Mouse (Mus musculus): Measurements from ENCODE around the gene Gm21988. TPM values are rescaled to one million over a fixed set of nuclear protein-coding genes. Genes with fewer than 3 reads are reported as not detected.
A peak's percentile ranks its signal among the peaks of the same experiment; 100 is the strongest.

The Gm21988 gene
- polyA plus RNA-seq, 1 experiment from 2014 or later: 10.5 TPM

- no peak for DNase-seq (ENCODE audit: low spot score)
- H3K27ac ChIP-seq (replicated peaks; ENCODE audit: low read depth, low read length): no peak overlapping the region
- ATAC-seq (ENCODE audit: insufficient number of reproducible peaks, low FRiP score, low TSS enrichment, low read depth): no peak
- peaks cover 27% of the 10 kb centered on the region for H3K27me3 ChIP-seq (ENCODE audit: control insufficient read depth, insufficient read depth, low read length)
- no peaks in the 10 kb centered on the region for H3K9me3 ChIP-seq (ENCODE audit: control insufficient read depth, low read length)
- 0 out of 2 replicates have a peak overlapping the region, but pooled peaks have one; percentile 19 for H3K9ac ChIP-seq (ENCODE audit: low read length)
- peak overlapping the region; percentile 16; the same call in 1 of the 2 replicates for H3K4me2 ChIP-seq (ENCODE audit: low read depth, severe bottlenecking)
- H3K36me3 ChIP-seq (ENCODE audit: control insufficient read depth, insufficient read depth, low read length): peaks cover 2% of the 10 kb centered on the region; the same call in 1 of the 2 replicates
- H3K4me3 ChIP-seq (ENCODE audit: low read depth, low read length): no peak overlapping the region
- peaks cover 10% of the 10 kb centered on the region; the same call in 1 of the 2 replicates for H3K4me1 ChIP-seq (ENCODE audit: control insufficient read depth, insufficient read depth, low read length)
- WGBS: 90% methylated on average over 15 of the region's 15 CpGs
Observed at GRCm38 (mm10) chr11:70218741-70219470, 20.7 kb downstream of the Gm21988 start.

DNA sequence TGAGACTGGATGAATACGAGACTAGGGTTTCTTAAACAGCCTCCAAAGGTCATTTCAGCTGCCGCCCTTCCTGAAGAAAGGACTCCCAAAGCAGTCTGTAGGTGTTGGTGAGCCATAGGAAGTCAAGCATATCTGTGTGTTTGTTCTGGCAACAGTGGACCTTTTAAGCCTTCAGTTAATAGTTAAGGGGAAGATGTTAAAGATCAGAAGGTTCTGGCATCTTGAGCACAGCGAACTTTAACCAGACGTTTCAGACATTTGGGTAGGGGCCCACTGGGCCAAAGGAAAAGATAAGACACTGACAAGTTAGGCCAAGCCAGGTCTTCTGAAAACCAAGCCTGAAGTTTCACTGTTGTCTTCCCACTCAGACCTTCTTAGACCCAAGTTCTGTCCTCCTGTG is 21.6 kb downstream of the Gm21988 start:
- no peak overlapping the region for H3K4me2 ChIP-seq (ENCODE audit: low read depth, severe bottlenecking)
- DNase-seq (ENCODE audit: low spot score) (no peak), ATAC-seq (ENCODE audit: insufficient number of reproducible peaks, low FRiP score, low TSS enrichment, low read depth) (no peak)
- peaks cover 35% of the 10 kb centered on the region for H3K27me3 ChIP-seq (ENCODE audit: control insufficient read depth, insufficient read depth, low read length)
- no peaks in the 10 kb centered on the region for H3K9me3 ChIP-seq (ENCODE audit: control insufficient read depth, low read length)
- no peak overlapping the region for H3K27ac ChIP-seq (replicated peaks; ENCODE audit: low read depth, low read length)
- no peak overlapping the region for H3K4me3 ChIP-seq (ENCODE audit: low read depth, low read length)
- no peak overlapping the region for H3K9ac ChIP-seq (ENCODE audit: low read length)
- 88% methylated on average over 4 of the region's 4 CpGs for WGBS
- H3K4me1 ChIP-seq (ENCODE audit: control insufficient read depth, insufficient read depth, low read length): peaks cover 13% of the 10 kb centered on the region; the same call in 1 of the 2 replicates
- peaks cover 2% of the 10 kb centered on the region; the same call in 1 of the 2 replicates for H3K36me3 ChIP-seq (ENCODE audit: control insufficient read depth, insufficient read depth, low read length)

GRCm38 (mm10) chr11:70216103-70216502 is 23.5 kb downstream of the Gm21988 start:
- no peak overlapping the region for H3K4me2 ChIP-seq (ENCODE audit: low read depth, severe bottlenecking)
- ATAC-seq (ENCODE audit: insufficient number of reproducible peaks, low FRiP score, low TSS enrichment, low read depth) (no peak), DNase-seq (ENCODE audit: low spot score) (no peak)
- H3K27ac ChIP-seq (replicated peaks; ENCODE audit: low read depth, low read length): no peak overlapping the region
- H3K36me3 ChIP-seq (ENCODE audit: control insufficient read depth, insufficient read depth, low read length): peaks cover 2% of the 10 kb centered on the region; the same call in 1 of the 2 replicates
- peaks cover 13% of the 10 kb centered on the region; the same call in 1 of the 2 replicates for H3K4me1 ChIP-seq (ENCODE audit: control insufficient read depth, insufficient read depth, low read length)
- no peak overlapping the region for H3K4me3 ChIP-seq (ENCODE audit: low read depth, low read length)
- no peak overlapping the region for H3K9ac ChIP-seq (ENCODE audit: low read length)
- H3K27me3 ChIP-seq (ENCODE audit: control insufficient read depth, insufficient read depth, low read length): peaks cover 40% of the 10 kb centered on the region
- WGBS: 48% methylated on average over 3 of the region's 3 CpGs
- no peaks in the 10 kb centered on the region for H3K9me3 ChIP-seq (ENCODE audit: control insufficient read depth, low read length)

DNA sequence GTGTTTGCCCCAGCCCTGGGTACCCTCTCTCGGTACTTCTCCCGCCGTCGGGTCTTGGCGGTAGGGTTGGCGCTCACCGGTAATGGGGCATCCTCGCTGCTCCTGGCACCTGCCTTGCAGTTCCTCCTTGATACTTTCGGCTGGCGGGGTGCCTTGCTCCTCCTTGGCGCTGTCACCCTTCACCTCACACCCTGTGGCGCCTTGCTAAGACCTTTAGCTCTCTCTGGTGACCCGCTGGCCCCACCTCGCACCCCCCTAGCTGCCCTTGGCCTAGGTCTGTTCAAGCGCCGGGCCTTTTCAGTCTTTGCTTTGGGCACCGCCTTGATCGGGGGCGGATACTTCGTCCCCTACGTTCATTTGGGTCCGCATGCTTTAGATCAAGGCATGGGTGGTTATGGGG is 24.3 kb downstream of the Gm21988 start:
- Histone ChIP-seq H3K9ac (ENCODE audit: low read length) (no peak overlapping the region), H3K9me3 (ENCODE audit: control insufficient read depth, low read length) (no peaks in the 10 kb centered on the region), H3K36me3 (ENCODE audit: control insufficient read depth, insufficient read depth, low read length) (peaks cover 2% of the 10 kb centered on the region; the same call in 1 of the 2 replicates), H3K27ac (replicated peaks; ENCODE audit: low read depth, low read length) (no peak overlapping the region), H3K4me1 (ENCODE audit: control insufficient read depth, insufficient read depth, low read length) (peaks cover 13% of the 10 kb centered on the region; the same call in 1 of the 2 replicates), H3K27me3 (ENCODE audit: control insufficient read depth, insufficient read depth, low read length) (peaks cover 40% of the 10 kb centered on the region), H3K4me2 (ENCODE audit: low read depth, severe bottlenecking) (no peak overlapping the region), H3K4me3 (ENCODE audit: low read depth, low read length) (no peak overlapping the region)
- ATAC-seq (ENCODE audit: insufficient number of reproducible peaks, low FRiP score, low TSS enrichment, low read depth) (0 out of 2 replicates have a peak, but pooled peaks have one; percentile 3), DNase-seq (ENCODE audit: low spot score) (no peak)
- 8% methylated on average over 22 of the region's 22 CpGs for WGBS

DNA sequence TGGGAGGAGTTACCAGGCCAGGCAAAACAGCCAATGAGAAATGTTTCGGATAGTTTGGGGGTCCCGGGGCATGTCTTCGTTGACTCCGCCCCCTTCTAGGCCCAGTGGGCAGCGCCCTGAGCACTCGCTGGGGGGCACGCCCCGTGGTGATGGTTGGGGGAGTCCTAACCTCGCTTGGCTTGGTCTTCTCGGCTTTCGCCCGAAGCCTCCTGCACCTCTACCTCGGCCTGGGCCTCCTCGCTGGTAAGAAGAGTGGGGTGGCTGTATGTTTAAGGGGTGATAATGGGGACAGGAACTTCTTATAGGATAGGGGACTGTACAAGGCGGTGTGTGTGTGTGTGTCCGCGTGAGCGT is 24.8 kb downstream of the Gm21988 start:
- Histone ChIP-seq H3K27ac (replicated peaks; ENCODE audit: low read depth, low read length) (no peak overlapping the region), H3K9ac (ENCODE audit: low read length) (no peak overlapping the region), H3K4me1 (ENCODE audit: control insufficient read depth, insufficient read depth, low read length) (peaks cover 13% of the 10 kb centered on the region; the same call in 1 of the 2 replicates), H3K9me3 (ENCODE audit: control insufficient read depth, low read length) (no peaks in the 10 kb centered on the region), H3K4me3 (ENCODE audit: low read depth, low read length) (peak overlapping the region; percentile 33; the same call in 1 of the 2 replicates), H3K36me3 (ENCODE audit: control insufficient read depth, insufficient read depth, low read length) (peaks cover 2% of the 10 kb centered on the region; the same call in 1 of the 2 replicates), H3K4me2 (ENCODE audit: low read depth, severe bottlenecking) (peak overlapping the region; percentile 61), H3K27me3 (ENCODE audit: control insufficient read depth, insufficient read depth, low read length) (peaks cover 40% of the 10 kb centered on the region)
- DNase-seq (ENCODE audit: low spot score) (no peak), ATAC-seq (ENCODE audit: insufficient number of reproducible peaks, low FRiP score, low TSS enrichment, low read depth) (peak; percentile 35; the same call in 1 of the 2 replicates)
- WGBS: 3% methylated on average over 18 of the region's 18 CpGs

DNA sequence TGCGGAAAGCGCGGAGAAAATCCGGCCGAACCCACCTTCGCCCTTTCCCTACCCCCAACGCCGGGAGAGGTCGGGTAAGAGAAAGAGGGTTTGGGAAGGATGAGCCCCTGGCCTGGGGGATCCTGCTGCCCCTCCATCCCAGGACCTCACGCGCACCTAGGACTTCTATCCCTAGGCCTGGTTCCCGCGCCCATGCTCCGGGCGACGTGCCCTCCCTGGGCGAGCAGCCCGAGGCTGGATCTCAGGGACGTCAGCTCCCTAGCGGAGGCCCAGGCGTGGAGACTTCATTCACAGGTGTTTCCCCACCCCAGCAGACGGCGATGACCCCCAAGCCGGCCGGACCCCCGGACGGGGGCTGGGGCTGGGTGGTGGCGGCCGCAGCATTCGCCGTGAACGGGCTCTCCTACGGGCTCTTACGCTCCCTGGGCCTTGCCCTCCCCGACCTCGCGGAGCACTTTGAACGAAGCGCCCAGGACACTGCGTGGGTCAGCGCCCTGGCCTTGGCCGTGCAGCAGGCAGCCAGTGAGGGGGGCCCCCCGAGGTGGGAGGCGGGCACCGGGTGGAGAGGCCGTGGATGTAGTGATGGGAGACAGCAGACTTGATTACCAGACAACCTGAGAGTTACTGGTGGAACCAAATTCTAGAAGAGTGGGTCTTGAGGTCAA is 25.3 kb downstream of the Gm21988 start:
- under 1% methylated on average over 46 of the region's 46 CpGs for WGBS
- Histone ChIP-seq H3K9ac (ENCODE audit: low read length) (peak overlapping the region; percentile 49), H3K27ac (replicated peaks; ENCODE audit: low read depth, low read length) (no peak overlapping the region), H3K9me3 (ENCODE audit: control insufficient read depth, low read length) (no peaks in the 10 kb centered on the region), H3K4me2 (ENCODE audit: low read depth, severe bottlenecking) (peak overlapping the region; percentile 61), H3K4me1 (ENCODE audit: control insufficient read depth, insufficient read depth, low read length) (peaks cover 13% of the 10 kb centered on the region; the same call in 1 of the 2 replicates), H3K4me3 (ENCODE audit: low read depth, low read length) (peak overlapping the region; percentile 33), H3K36me3 (ENCODE audit: control insufficient read depth, insufficient read depth, low read length) (peaks cover 2% of the 10 kb centered on the region; the same call in 1 of the 2 replicates), H3K27me3 (ENCODE audit: control insufficient read depth, insufficient read depth, low read length) (peaks cover 40% of the 10 kb centered on the region)
- DNase-seq (ENCODE audit: low spot score): peak; percentile 58
- 0 out of 2 replicates have a peak, but pooled peaks have one; percentile 23 for ATAC-seq (ENCODE audit: insufficient number of reproducible peaks, low FRiP score, low TSS enrichment, low read depth)

GRCm38 (mm10) chr11:70213736-70214135 is 25.9 kb downstream of the Gm21988 start:
- peak overlapping the region; percentile 61 for H3K4me2 ChIP-seq (ENCODE audit: low read depth, severe bottlenecking)
- H3K27me3 ChIP-seq (ENCODE audit: control insufficient read depth, insufficient read depth, low read length): peaks cover 40% of the 10 kb centered on the region
- DNase-seq (ENCODE audit: low spot score) (no peak), ATAC-seq (ENCODE audit: insufficient number of reproducible peaks, low FRiP score, low TSS enrichment, low read depth) (no peak)
- H3K9me3 ChIP-seq (ENCODE audit: control insufficient read depth, low read length): no peaks in the 10 kb centered on the region
- peak overlapping the region; percentile 49 for H3K9ac ChIP-seq (ENCODE audit: low read length)
- H3K4me3 ChIP-seq (ENCODE audit: low read depth, low read length): peak overlapping the region; percentile 33
- no peak overlapping the region for H3K27ac ChIP-seq (replicated peaks; ENCODE audit: low read depth, low read length)
- peaks cover 2% of the 10 kb centered on the region; the same call in 1 of the 2 replicates for H3K36me3 ChIP-seq (ENCODE audit: control insufficient read depth, insufficient read depth, low read length)
- 7% methylated on average over 26 of the region's 26 CpGs for WGBS
- H3K4me1 ChIP-seq (ENCODE audit: control insufficient read depth, insufficient read depth, low read length): peaks cover 13% of the 10 kb centered on the region; the same call in 1 of the 2 replicates

DNA sequence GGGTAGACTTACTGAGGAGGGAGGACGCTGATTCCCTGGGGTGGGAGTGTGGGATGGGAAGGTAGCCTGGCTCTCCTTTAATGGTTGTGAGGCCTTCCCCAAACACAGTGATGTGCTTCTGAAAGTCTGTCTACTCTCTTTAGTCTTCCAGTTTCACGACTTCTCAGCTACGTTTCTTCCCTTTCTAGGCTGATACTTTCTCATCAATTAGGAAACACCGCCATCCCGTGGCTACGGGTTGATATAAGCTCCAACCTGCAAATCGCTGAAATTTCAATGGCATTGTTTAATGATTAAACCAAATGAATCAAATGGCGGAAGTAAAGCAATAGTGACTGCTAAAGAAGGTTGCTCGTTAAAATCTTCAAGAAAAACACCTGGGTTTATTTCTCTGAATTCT is 26.7 kb downstream of the Gm21988 start:
- Histone ChIP-seq H3K4me3 (ENCODE audit: low read depth, low read length) (no peak overlapping the region), H3K9me3 (ENCODE audit: control insufficient read depth, low read length) (no peaks in the 10 kb centered on the region), H3K9ac (ENCODE audit: low read length) (no peak overlapping the region), H3K27me3 (ENCODE audit: control insufficient read depth, insufficient read depth, low read length) (peaks cover 40% of the 10 kb centered on the region), H3K4me1 (ENCODE audit: control insufficient read depth, insufficient read depth, low read length) (peaks cover 13% of the 10 kb centered on the region; the same call in 1 of the 2 replicates), H3K27ac (replicated peaks; ENCODE audit: low read depth, low read length) (no peak overlapping the region), H3K4me2 (ENCODE audit: low read depth, severe bottlenecking) (no peak overlapping the region), H3K36me3 (ENCODE audit: control insufficient read depth, insufficient read depth, low read length) (peaks cover 2% of the 10 kb centered on the region; the same call in 1 of the 2 replicates)
- ATAC-seq (ENCODE audit: insufficient number of reproducible peaks, low FRiP score, low TSS enrichment, low read depth): no peak
- DNase-seq (ENCODE audit: low spot score): peak; percentile 71
- WGBS: 17% methylated on average over 9 of the region's 9 CpGs

Data from limb, embryonic 11.5 days (tissue).